Mouse (Mus musculus) small intestine, adult 2 months (tissue): ENCODE measurements around the gene Grhl3.

Experiments
- CTCF ChIP-seq: fragments of 200-500 bp; IDR thresholded peaks from 2 replicates; pipeline ENCODE4 v1.5.1; 2012; ENCODE audit warnings: low read depth, mild to moderate bottlenecking, control low read depth, inconsistent platforms, low read length, moderate library complexity, mixed read lengths; ENCODE audit not compliant: insufficient replicate concordance, insufficient read length; ENCODE audit errors: extremely low read depth
- POLR2A ChIP-seq: fragments of 200-500 bp; IDR thresholded peaks from 2 replicates; pipeline ENCODE4 v1.6.1; 2012; ENCODE audit warnings: low read depth, mild to moderate bottlenecking, control low read depth, inconsistent platforms, low read length, moderate library complexity

DNA sequence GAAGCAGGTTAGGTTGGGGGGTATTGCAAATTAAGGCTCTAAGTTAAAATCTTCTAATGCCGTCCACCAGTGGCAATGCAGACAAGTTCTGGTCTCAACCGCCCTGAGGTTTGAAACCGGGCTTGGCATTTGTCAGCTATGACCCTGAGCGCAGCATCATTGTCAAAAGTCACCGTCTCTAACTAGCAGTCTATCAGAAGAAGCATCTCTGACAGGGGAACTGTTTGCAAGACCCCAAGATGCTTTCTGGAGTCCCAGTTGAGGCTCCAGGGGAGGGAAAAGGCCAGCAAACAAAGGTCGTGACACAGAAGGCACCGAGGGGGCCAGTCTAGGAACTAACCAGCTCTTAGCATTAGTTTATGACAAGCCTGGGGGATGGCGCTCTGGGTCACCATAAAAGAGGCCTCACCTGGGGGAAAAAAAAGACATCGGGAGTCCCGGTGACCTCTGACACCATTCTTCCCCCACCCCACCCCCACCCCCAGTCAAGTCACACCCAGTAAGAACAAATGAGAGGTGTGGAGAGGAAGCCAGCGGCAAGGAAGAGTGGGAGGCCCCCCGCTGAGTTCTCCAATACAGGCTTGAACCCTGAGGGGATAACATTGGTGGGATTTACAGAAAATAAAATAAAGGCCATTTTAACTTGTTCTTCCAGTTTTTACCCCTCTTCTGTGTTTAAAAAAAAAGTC, 7.9 kb upstream of the Grhl3 start:
- no peak for TF ChIP-seq CTCF
- TF ChIP-seq POLR2A = no peak
